Mouse (Mus musculus): ENCODE measurements around the gene Mtor.

DNA sequence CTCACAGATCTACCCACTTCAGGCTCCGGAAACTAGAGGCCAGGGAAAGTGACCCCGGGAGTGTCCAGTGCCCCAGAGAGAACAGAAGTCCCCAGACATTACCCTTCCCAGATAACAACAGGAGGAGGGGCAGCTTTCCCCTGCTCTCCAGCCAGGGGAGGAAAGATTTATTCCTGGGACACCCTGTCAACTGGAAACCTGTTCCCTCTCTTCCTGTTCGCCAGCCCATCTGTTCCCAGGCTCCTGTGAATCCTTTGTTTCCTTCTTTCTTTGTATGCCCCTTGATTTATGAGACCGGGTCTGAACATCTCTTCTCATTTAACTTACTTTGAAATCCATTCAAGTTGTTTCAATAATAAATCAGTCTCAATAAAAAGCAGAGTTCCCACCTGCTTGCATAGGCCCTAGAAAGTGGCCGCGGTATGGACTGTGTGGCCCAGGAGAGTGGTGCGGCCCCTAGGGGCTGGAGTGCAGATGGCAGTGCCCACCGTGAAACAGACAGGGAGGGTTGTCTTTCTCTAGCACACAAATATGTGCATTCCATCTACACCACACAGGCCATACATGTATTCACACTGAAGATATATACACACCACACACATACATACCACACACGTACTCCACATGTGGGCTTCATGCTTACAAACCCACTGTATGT, 48.8 kb upstream of the Mtor start:
- TF ChIP-seq GATA1 (IDR thresholded peaks at IDR 0.05; ENCODE audit: borderline replicate concordance, low read length) (no peak), FLI1 (IDR thresholded peaks at IDR 0.05; ENCODE audit: low read length) (no peak)

Measured in megakaryocyte, embryonic 14.5 days (primary cell).